Mouse (Mus musculus) midbrain, embryonic 15.5 days (tissue): ENCODE measurements around the gene Mex3b. TPM values are rescaled to one million over a fixed set of nuclear protein-coding genes. Genes with fewer than 3 reads are reported as not detected.

ENCODE experiments used
- ATAC-seq: fragments of 200-750 bp; cut with Nextera tagmentation; replicated peaks from 2 replicates; pipeline ENCODE4 v1.8.0; 2017; ENCODE audit warnings: moderate TSS enrichment
- H3K27ac ChIP-seq: fragments of 300-500 bp; sonication (generic); 2 replicates; pipeline ENCODE4 v1.5.1; 2015; ENCODE audit warnings: mild to moderate bottlenecking, inconsistent platforms
- H3K27me3 ChIP-seq: fragments of 300-500 bp; sonication (generic); replicated peaks from 2 replicates; pipeline ENCODE4 v1.6.1; 2015; ENCODE audit warnings: inconsistent platforms
- H3K36me3 ChIP-seq: fragments of 300-500 bp; sonication (generic); replicated peaks from 2 replicates; pipeline ENCODE4 v1.6.1; 2015; ENCODE audit warnings: inconsistent platforms
- H3K4me1 ChIP-seq: fragments of 300-500 bp; sonication (generic); 2 replicates; pipeline ENCODE4 v1.6.1; 2015; ENCODE audit warnings: inconsistent platforms
- H3K4me2 ChIP-seq: fragments of 300-500 bp; sonication (generic); 2 replicates; pipeline ENCODE4 v1.6.1; 2015; ENCODE audit warnings: inconsistent platforms, mild to moderate bottlenecking, moderate library complexity
- H3K4me3 ChIP-seq: fragments of 300-500 bp; sonication (generic); 2 replicates; pipeline ENCODE4 v1.5.1; 2015; ENCODE audit warnings: mild to moderate bottlenecking, inconsistent platforms
- H3K9ac ChIP-seq: fragments of 300-500 bp; sonication (generic); 2 replicates; pipeline ENCODE4 v1.6.1; 2015; ENCODE audit warnings: mild to moderate bottlenecking, inconsistent platforms
- H3K9me3 ChIP-seq: fragments of 300-500 bp; sonication (generic); 2 replicates; pipeline ENCODE4 v1.6.1; 2016; ENCODE audit warnings: inconsistent platforms
- WGBS: fragments of 180-500 bp; shearing (Covaris S2); methylation state at CpG from one replicate; pipeline ENCODE4 v1.1.7; 2015; ENCODE audit warnings: mixed read lengths; 5-methylcytosine and 5-hydroxymethylcytosine counted together
- polyA plus RNA-seq: library from polyadenylated mRNA; unstranded; fragments of >200 nt; fragmentation: Nextera tagmentation; extraction: Ambion mirVana; gene quantifications from 2 replicates; pipeline ENCODE4 v1.2.1, GENCODE M21; 2015

Mex3b gene
- 33.1 and 33.6 TPM in 2 replicates for polyA plus RNA-seq

GRCm38 (mm10) chr7:82867271-82868121, at the start of gene Mex3b:
Gene Mex3b, plus strand, starts transcription at chr7:82867333.
- Histone ChIP-seq H3K36me3 (peaks cover 9% of the 10 kb centered on the region; the same call in 1 of the 2 replicates), H3K4me2 (peak within 1 kb of the TSS; percentile 91), H3K9ac (peak within 1 kb of the TSS; percentile 100), H3K27ac (peak within 1 kb of the TSS; percentile 100), H3K9me3 (no peaks in the 10 kb centered on the region), H3K4me3 (peak within 1 kb of the TSS; percentile 92), H3K4me1 (peaks cover 29% of the 10 kb centered on the region), H3K27me3 (no peaks in the 10 kb centered on the region)
- no peak for ATAC-seq
- under 1% methylated on average over 75 of the region's 87 CpGs for WGBS

- H3K36me3 ChIP-seq, result no peaks in the 10 kb centered on the region
- H3K9me3 ChIP-seq, result no peaks in the 10 kb centered on the region
- no peak for ATAC-seq
- no peaks in the 10 kb centered on the region for H3K27me3 ChIP-seq
- no peak overlapping the region for H3K4me3 ChIP-seq
- no peaks in the 10 kb centered on the region for H3K4me1 ChIP-seq
- WGBS, result 88% methylated on average over 7 of the region's 7 CpGs
- no peak overlapping the region for H3K27ac ChIP-seq
- no peak overlapping the region for H3K9ac ChIP-seq
- H3K4me2 ChIP-seq, result no peak overlapping the region
These were observed 47.6 kb upstream of the Mex3b start for GRCm38 (mm10) chr7:82819541-82819940.

GRCm38 (mm10) chr7:82820661-82821060, 46.5 kb upstream of the Mex3b start:
- Histone ChIP-seq H3K4me3 (no peak overlapping the region), H3K27ac (no peak overlapping the region), H3K9me3 (no peaks in the 10 kb centered on the region), H3K27me3 (no peaks in the 10 kb centered on the region), H3K36me3 (no peaks in the 10 kb centered on the region), H3K9ac (no peak overlapping the region), H3K4me1 (no peaks in the 10 kb centered on the region), H3K4me2 (no peak overlapping the region)
- 73% methylated on average over 4 of the region's 4 CpGs for WGBS
- no peak for ATAC-seq

GRCm38 (mm10) chr7:82821501-82821900, 45.6 kb upstream of the Mex3b start:
- Histone ChIP-seq H3K36me3 (no peaks in the 10 kb centered on the region), H3K4me2 (no peak overlapping the region), H3K9ac (no peak overlapping the region), H3K9me3 (no peaks in the 10 kb centered on the region), H3K27ac (no peak overlapping the region), H3K27me3 (no peaks in the 10 kb centered on the region), H3K4me1 (no peaks in the 10 kb centered on the region), H3K4me3 (no peak overlapping the region)
- WGBS, result 70% methylated on average over 3 of the region's 3 CpGs
- no peak for ATAC-seq

- ATAC-seq, result no peak
- WGBS, result 52% methylated on average over 1 of the region's 1 CpGs
- no peak overlapping the region for H3K27ac ChIP-seq
These were observed 44.6 kb upstream of the Mex3b start for GRCm38 (mm10) chr7:82822528-82822927.

GRCm38 (mm10) chr7:82828193-82828592, 38.9 kb upstream of the Mex3b start:
- H3K9me3 ChIP-seq, result no peaks in the 10 kb centered on the region
- no peaks in the 10 kb centered on the region for H3K27me3 ChIP-seq
- no peak overlapping the region for H3K4me2 ChIP-seq
- no peak overlapping the region for H3K4me3 ChIP-seq
- no peak overlapping the region for H3K9ac ChIP-seq
- ATAC-seq, result no peak
- no peaks in the 10 kb centered on the region for H3K4me1 ChIP-seq
- WGBS, result 68% methylated on average over 2 of the region's 2 CpGs
- H3K27ac ChIP-seq, result no peak overlapping the region
- no peaks in the 10 kb centered on the region for H3K36me3 ChIP-seq

More at GRCm38 (mm10) chr7:82822528-82822927, 44.6 kb upstream of the Mex3b start:
- Histone ChIP-seq H3K9ac (no peak overlapping the region), H3K4me1 (no peaks in the 10 kb centered on the region), H3K36me3 (no peaks in the 10 kb centered on the region), H3K4me2 (no peak overlapping the region), H3K9me3 (no peaks in the 10 kb centered on the region), H3K27me3 (no peaks in the 10 kb centered on the region), H3K4me3 (no peak overlapping the region)

- 88% methylated on average over 3 of the region's 3 CpGs for WGBS
- Histone ChIP-seq H3K27me3 (no peaks in the 10 kb centered on the region), H3K4me3 (no peak overlapping the region), H3K27ac (no peak overlapping the region), H3K9me3 (no peaks in the 10 kb centered on the region), H3K4me2 (no peak overlapping the region), H3K36me3 (no peaks in the 10 kb centered on the region), H3K4me1 (no peaks in the 10 kb centered on the region), H3K9ac (no peak overlapping the region)
- no peak for ATAC-seq
These were observed 37.6 kb upstream of the Mex3b start for GRCm38 (mm10) chr7:82829516-82829915.

- 86% methylated on average over 4 of the region's 4 CpGs for WGBS
- Histone ChIP-seq H3K36me3 (no peaks in the 10 kb centered on the region), H3K4me1 (no peaks in the 10 kb centered on the region), H3K4me2 (no peak overlapping the region), H3K9me3 (no peaks in the 10 kb centered on the region), H3K4me3 (no peak overlapping the region), H3K27me3 (no peaks in the 10 kb centered on the region), H3K9ac (no peak overlapping the region), H3K27ac (no peak overlapping the region)
- no peak for ATAC-seq
These were observed 32.7 kb upstream of the Mex3b start for GRCm38 (mm10) chr7:82834471-82834870.

- no peak overlapping the region for H3K9ac ChIP-seq
- ATAC-seq, result no peak
- H3K27ac ChIP-seq, result no peak overlapping the region
- H3K36me3 ChIP-seq, result no peaks in the 10 kb centered on the region
- no peaks in the 10 kb centered on the region for H3K9me3 ChIP-seq
- H3K27me3 ChIP-seq, result no peaks in the 10 kb centered on the region
- H3K4me3 ChIP-seq, result no peak overlapping the region
- 81% methylated on average over 1 of the region's 1 CpGs for WGBS
- H3K4me2 ChIP-seq, result no peak overlapping the region
- peaks cover 7% of the 10 kb centered on the region for H3K4me1 ChIP-seq
These were observed 28.7 kb upstream of the Mex3b start for GRCm38 (mm10) chr7:82838414-82838813.

- ATAC-seq, result no peak
- Histone ChIP-seq H3K9me3 (no peaks in the 10 kb centered on the region), H3K9ac (no peak overlapping the region), H3K27me3 (no peaks in the 10 kb centered on the region), H3K36me3 (no peaks in the 10 kb centered on the region), H3K27ac (no peak overlapping the region), H3K4me2 (no peak overlapping the region), H3K4me1 (peaks cover 7% of the 10 kb centered on the region), H3K4me3 (no peak overlapping the region)
- 64% methylated on average over 11 of the region's 11 CpGs for WGBS
These were observed 28.0 kb upstream of the Mex3b start for GRCm38 (mm10) chr7:82838965-82839675.

GRCm38 (mm10) chr7:82842222-82842920, 24.8 kb upstream of the Mex3b start:
- Histone ChIP-seq H3K4me1 (peaks cover 7% of the 10 kb centered on the region), H3K9ac (no peak overlapping the region), H3K4me2 (peak overlapping the region; percentile 5; the same call in 1 of the 2 replicates), H3K27ac (no peak overlapping the region), H3K27me3 (no peaks in the 10 kb centered on the region), H3K4me3 (no peak overlapping the region), H3K36me3 (no peaks in the 10 kb centered on the region), H3K9me3 (no peaks in the 10 kb centered on the region)
- WGBS, result 23% methylated on average over 10 of the region's 10 CpGs
- no peak for ATAC-seq

- no peaks in the 10 kb centered on the region for H3K9me3 ChIP-seq
- H3K36me3 ChIP-seq, result no peaks in the 10 kb centered on the region
- ATAC-seq, result no peak
- 93% methylated on average over 3 of the region's 3 CpGs for WGBS
- H3K4me1 ChIP-seq, result peaks cover 8% of the 10 kb centered on the region
- H3K4me3 ChIP-seq, result no peak overlapping the region
- no peak overlapping the region for H3K9ac ChIP-seq
- H3K4me2 ChIP-seq, result no peak overlapping the region
- H3K27me3 ChIP-seq, result no peaks in the 10 kb centered on the region
- no peak overlapping the region for H3K27ac ChIP-seq
These were observed 16.4 kb upstream of the Mex3b start for GRCm38 (mm10) chr7:82850756-82851155.
